Mouse (Mus musculus) neural tube, embryonic 10.5 days (tissue): Measurements from ENCODE around the gene Tmem203.

Experiments used
- DNase-seq: peaks from one replicate; pipeline ENCODE4 v3.0.0-alpha.2; 2017; ENCODE audit warnings: low spot score; ENCODE audit errors: extremely low spot score

The Tmem203 gene

DNA sequence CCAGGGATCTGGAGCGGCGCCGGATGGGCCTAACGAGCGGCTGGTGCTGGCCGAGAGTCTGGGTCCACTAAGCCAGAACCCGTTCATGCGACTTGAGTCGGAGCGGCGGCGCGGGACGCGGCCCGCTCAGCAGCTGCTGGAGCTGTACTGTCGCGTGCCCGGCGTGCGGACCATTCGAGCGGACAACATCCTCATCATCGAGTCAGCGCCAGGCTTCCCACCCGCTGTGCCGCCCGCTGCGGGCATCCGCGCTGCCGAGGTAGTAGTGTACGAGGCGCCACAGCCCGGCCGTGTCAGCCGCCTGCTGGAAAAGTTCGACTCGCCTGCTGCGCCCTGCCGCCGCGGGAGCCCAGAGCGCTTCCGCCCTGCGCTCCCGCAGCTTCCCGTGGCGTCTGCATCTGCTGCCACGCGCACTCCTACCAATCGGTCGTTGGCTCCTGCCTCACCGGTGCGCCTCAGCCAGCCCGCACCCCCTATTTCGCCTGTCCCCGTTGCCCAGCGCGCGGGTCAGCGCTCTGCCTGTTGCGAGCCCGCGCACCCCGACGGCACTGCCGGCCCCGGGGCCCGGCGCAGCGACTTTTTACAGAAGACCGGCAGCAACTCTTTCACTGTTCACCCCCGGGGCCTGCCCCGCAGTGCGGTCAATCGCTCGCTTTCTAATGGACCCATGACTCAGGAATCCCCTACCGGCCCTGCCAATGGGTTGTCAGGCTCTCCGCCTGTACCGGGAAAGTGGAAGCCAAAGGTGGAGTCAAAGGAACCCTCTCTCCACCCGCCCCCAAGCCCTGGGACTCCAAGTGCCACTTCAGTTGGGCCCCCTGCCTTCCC is 7.8 kb downstream of the Tmem203 start:
- no peak for DNase-seq

DNA sequence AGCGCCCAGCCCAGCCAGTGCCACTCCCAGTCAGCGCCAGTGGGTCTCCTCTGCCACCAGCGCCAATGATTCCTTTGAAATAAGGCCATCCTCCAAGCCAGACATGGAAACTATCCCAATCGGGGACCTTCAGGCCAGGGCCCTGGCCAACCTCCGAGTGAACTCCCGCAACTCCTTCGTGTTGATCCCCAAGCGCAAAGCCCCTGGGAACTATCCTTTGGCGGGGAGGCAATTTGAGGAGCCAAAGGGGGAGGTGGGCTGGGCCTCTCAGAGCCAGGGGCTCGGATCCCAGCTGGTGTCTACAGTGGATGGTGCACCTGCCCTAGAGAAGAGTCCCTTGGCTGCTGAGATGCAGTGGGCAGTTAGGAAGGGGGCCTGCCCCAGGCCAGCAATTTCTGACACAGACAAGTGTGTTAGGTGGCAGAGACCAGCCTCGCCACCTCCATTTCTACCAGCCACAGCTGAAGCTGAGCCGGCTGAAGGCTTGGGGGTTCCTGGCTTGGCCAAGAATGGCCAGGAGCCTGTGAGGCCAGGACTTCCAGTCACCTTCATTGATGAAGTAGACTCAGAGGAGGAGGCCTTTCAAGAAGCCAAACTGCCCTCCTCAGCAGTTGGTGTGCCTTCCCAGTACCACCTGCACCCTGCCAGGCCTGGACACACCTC is 8.5 kb downstream of the Tmem203 start:
- no peak for DNase-seq

DNA sequence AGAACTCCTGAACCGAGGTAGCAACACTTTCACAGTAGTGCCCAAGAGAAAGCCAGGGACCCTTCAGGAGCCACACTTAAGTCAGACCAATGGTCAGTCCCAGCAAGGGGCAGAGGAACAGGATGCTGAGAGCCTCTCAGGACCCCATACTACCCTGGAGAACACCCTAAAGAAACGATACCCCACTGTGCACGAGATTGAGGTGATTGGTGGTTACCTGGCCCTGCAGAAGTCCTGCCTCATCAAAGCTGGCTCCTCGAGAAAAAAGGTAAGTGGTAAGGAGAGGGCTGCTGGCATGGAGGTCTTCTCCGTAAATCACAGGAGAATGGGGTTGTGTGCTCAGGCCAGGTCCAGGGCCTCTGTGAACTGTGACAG is 9.0 kb downstream of the Tmem203 start:
- no peak for DNase-seq

DNA sequence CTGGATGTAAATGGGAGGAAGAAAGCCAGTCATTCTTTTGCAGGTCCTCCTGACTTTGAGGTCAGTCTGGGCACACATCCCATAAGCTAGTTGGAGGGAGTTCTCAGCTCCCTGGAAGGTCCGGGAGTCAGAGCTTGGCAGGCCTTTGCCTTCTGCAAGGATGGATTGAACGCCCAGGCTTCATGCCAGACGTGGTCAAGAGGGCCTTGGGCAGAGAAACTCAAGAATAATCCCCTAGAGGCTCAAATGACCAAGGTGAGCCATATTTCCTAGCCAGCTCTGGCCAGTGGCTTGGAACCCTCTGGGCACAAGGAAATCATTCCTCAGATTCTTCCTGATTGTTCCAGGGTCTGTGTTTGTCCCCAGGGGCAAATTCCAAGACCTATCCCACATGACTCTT is 9.6 kb downstream of the Tmem203 start:
- DNase-seq, result no peak

DNA sequence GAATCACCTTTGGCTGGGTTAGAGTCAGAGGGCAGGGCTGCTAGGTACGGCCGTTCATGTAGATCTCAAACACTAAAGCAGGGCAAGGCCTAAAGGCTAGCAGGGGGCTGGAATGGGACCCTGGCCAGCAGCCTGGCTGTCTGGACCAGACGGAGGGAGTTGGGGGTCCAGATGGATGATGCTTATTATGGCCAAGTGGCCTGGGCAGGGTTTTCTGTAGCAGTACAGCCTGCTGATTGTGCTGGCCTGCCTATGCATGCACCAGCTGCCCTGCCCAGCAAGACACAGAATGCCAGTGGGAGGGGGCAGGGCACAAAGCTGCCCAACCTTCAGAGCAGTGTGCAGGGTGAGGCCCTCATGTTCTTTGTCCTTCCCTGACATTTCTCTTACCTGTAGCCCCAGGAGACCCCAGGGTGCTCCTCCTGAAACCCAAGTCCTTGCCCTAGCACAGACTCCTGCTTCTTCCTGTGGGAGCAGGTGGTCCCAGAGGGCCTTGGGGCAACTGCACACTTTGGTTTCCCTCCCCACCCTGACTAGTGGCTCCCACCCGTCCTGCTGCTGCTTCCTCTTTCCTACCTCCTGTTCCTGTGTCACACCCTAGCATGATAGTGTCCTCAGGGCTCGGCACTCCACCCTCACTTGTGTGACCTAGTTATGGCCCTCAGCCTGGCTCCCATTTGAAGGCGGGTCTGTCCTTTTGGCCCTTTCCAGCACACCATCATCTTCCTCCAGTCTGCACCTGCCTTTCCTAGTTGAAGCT is 10.8 kb downstream of the Tmem203 start:
- DNase-seq, result no peak

DNA sequence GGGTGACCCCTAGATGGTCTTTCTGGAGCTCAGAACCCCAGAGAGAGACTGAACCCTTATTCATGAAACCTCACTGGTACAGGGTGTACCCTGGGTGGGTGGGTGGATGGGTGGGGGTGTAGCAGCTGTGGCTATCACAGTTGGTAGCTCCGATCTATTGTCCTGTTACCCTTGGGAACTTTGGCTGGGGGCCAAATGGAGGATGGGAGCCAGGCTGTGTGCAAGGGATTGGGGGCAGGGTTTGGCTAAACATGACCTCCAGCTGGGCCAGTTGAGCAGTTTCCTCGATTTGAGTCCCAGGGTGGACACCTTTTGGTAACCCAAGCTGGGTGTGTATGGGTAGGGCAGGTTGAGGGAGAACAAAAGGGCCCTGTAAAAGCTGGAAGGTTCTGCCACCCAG is 11.5 kb downstream of the Tmem203 start:
- DNase-seq, result no peak

DNA sequence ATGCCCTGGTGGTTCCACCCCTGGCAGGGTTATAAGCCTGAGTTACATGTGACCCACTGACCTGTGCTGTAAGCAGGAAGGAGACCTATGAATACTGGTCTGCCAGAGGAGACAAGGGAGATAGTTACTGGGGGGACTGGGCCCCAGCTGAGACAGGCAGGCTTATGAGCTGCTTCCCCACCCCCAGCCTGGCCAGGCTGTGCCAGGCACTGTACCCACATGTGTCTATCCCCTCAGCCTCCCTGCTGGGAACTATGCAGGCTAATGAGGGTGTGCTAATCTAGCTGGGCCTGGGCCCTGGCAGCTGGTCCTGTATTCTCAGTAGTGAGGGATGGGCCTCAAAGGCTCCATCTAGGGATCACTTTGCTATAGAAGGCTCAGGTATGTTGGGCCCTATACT is 12.0 kb downstream of the Tmem203 start:
- no peak for DNase-seq

DNA sequence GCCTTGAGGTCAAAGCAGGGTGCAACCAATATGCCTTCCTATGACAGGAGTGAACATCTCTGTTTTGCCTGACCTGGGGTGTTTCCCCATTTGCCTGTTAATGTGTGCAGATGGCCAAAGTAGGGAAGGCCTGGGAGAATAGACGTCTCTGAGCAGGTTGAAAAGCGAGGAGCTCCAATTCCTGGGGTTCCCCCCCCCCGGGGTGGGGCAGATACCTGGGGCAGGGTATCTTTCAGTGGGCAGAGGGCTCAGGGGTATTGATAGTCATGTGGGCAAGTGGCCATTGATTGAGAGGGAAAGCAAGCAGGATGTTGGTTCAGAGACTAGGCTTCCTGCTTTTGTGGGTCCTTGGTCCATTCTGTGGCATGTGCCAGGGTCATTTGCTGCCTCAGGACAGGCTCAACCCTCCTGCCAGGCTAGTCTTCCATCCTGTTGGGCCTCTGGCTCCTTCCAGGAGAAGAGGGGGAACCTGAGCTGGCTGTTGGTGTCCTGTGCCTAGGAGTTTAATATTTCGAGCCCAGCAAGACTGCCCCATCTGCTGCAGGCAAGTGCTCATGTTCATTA is 12.6 kb downstream of the Tmem203 start:
- no peak for DNase-seq

DNA sequence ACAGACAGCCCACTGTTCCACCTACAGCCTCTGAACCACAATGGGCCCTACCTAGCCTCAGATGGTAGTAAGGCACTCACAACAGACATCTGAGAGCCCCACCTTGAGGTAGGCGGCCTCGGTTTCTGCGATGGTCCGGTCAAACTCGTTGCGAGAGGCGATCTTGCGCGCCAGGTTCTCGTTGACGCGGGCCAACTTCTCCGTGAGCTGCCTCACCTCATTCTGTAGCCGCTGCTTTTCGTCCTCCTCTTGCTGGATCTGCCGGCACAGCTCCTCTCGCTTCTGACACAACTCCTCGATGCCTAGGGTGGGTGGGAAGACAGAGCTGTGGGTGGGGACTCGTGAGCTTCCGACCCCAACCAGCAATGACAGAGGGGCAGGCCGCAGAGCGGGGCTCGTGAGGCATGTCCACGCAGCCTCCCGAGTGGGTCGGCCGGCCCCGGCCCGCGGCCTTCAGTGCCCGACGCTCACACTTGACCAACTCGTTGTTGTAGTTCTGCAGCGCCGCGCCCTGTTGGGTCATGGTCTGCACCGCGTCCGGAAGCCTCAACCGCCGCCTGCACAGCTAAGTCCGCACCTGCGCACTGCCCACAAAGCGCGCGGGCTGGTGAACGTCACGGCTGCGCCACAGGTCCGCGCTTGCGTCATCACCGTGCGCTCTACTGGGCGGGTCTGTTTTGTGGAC is 16.7 kb downstream of the Tmem203 start, which contains the start of the genes Ssna1 and Anapc2:
Gene Ssna1 (minus strand): TSS at position 612 of the 685 bp plus-strand sequence.
Gene Anapc2 (plus strand): TSS at position 652 of the 685 bp plus-strand sequence.
- DNase-seq, result peak; percentile 99

DNA sequence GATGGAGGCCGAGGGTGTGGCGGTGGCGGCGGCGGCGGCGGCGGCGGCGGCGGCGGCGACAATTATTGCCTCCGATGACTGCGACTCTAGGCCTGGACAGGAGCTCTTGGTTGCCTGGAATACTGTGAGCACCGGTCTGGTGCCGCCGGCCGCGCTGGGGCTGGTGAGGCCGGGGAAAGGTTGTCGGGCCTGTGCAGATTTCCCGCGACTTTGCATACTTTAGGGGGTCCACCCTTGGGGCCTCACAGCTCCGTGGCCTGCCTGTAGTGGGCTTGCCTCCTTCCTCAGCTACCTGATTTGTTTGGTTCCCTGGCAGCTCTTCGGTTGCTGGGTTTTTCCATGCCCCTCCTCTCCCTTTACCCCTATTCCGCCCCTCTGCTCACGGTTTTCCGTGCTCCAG is 17.3 kb downstream of the Tmem203 start:
- no peak for DNase-seq

DNA sequence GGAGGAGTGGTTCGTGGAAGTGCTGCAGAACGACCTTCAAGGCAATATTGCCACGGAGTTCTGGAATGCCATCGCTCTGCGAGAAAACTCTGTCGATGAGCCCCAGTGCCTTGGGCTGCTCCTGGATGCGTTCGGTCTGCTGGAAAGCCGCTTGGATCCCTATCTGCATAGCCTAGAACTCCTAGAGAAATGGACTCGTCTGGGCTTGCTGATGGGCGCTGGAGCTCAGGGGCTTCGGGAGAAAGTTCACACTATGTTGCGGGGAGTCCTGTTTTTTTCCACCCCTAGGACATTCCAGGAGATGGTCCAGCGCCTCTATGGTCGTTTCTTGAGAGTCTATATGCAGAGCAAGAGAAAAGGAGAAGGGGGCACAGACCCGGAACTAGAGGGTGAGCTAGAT is 17.8 kb downstream of the Tmem203 start:
- no peak for DNase-seq

DNA sequence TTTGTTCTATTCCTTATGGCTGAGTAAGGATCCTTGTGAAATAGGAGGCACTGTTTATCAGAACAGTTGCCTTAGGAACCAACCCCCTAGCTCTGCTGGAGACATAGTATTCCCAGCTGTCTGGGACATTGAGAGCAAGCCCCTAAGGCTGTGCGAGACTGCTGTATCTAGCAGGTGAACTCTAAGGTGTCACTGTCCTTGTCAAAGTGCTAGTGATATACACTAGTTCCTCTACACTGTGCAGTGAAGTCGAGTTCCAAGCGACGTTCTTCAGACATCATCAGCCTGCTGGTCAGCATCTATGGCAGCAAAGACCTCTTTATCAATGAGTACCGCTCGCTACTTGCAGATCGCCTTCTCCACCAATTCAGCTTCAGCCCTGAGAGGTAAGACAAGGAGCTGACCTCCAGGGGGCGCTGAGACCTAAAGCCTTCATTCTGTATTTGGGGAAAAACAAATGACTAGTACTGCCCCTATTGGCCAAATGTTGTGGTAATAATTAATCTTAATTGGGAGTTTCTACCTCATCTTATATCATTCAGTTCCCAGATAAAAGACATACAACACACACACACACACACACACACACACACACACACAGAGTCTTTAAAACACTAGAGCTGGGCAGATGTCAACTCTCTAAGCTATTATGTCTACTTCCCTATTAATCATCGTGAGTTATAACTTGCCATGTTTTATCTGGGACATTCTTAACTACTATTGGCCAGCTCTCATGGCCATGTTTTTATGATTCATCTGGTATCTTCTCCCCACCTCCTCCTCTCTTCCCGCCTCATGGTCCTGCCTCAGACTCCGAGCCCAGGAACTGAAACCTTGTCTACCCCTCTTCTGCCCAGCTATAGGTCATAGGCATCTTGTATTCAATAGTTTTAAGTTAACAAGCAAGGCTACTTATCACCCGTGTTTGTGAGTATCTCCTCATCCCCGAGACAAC is 24.0 kb downstream of the Tmem203 start:
- DNase-seq, result peak; percentile 64

DNA sequence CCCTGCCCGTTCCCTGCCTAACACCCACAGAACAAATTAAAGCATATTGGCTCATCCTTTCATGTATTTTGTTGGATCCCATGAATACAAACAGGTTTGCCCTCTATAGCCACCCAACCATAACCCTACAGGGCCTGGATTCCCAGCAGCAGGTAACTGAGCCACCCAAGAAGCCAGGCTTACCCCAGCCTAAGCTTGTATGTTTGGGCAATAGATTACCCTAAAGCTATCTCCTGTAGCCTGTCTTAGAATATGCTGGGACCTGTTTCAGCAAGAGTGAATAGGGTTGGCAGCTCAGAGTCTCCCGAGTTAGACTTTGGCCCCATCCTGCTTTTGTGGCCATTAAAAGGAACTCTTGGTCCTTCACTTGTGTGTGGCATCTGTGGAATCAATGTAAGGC is 30.3 kb downstream of the Tmem203 start:
- no peak for DNase-seq

DNA sequence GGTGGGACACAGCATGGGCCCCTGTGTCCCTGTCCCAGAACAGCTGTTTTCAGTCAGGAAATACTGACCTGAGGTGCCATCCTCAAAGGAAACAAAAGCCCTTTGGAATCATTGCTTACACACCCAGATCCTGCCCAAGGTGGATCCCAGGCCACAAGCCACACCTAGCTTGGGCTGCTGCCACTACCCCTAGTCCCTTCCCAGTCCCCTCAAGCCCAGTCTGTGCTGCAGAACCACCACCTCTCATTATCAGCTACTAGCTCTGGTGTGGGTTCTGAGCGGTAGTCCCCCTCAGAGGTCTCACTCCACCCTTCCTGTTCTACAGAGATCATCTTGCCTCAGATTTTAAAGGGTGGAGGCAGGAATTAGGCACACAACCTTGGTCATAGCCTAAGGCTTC is 31.1 kb downstream of the Tmem203 start:
- DNase-seq, result no peak

DNA sequence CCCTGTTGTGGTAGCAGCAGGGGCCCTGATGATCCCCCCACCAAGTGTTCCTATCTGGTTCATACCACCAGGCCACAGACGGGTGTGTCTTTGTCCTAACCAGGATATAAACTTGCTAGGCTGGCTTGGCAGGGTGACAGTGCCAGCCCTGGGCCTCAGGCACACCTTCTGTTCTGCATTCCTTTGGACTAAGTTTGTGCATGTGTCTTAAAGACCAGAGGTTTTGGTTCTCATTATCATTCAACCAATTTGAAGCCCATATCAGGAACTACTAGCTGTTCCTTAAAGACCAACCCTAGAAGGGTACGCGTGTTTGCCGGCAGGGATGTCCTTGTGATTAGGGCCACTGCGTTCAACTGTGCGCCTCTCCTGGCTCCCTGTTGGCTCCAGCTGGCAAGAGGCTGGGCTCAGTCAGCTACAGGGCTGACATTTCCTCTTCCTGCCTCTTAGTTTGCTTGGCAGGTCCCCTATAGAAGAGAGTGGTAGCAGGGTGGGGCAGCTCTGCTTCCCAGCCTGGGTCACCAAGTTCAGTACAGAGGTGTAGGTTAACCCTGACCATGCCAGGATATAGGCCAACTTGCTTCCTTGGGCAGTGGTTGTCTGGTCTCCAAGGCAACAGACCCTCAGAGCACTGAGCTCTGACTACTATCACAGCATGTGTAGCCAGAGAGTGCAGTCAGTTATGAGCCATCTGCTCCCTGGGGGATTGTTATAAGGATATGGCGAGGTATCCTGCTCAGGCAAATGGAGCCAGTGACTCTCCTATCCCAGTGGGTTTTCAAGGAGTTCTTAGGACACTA is 31.8 kb downstream of the Tmem203 start:
- no peak for DNase-seq

DNA sequence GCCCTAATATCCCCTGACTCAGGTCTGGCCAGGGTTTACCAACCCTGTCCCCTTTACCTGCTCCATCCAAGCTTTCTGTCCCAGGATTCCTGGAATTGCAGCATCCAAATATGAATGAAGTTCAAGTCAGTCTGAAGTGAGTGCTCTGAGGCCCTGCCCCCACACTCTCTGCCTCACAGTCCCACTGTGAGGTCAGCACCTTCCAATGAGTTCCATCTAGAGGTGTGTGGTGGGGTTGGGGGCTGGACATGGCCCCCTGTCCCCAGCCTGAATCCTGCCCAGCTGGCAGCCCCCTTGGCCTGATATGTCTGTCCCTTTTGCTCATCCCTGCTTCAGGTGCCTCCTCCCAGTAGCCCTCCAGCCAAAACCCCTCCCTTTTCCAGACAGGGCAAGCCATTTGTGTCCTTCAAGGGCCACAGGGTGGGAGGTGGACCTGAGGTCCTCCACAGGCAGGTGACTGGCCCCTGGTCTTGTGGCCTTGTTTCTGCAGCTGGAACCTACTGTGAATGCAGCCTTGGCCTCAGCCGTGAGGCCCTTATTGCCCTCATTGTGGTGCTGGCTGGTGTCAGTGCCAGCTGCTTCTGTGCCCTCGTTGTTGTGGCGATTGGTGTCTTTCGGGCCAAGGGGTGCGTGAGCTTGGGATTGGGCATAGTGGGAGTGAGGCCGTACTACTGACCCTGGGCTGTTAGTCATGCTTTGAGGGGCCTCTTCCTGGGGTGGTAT is 32.8 kb downstream of the Tmem203 start, which contains the start of gene Tmem210:
Gene Tmem210 (plus strand): TSS at position 219 of the 723 bp plus-strand sequence.
- no peak for DNase-seq

DNA sequence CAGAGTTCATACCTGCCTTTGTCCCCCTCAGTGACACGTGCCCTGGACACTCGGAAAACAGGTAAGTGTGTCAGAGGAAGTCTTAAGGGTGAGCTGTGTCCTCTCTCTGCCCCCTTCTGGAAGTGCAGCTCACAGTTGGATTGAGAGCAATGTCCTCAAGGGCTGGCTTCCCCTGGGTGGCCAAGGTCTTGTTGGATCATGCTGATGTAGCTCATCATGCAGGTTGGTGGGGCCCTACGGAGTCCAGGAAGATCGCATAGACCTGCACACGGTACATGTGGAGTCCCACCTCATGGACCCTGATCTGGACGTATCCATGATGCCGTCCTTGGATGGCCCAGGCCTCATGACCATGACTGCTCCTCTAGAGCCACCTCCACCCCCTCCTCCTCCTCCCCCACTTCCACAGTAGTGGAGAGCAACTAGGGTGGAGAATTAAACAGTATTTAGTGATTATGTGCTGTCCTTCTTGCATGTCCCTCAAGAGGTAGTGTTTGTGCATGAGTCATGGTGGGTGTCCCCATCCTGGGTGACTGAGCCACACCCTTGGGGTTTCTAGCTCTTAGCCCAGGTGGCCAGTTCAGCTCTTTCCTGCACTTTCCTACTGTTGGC is 33.6 kb downstream of the Tmem203 start:
- no peak for DNase-seq

DNA sequence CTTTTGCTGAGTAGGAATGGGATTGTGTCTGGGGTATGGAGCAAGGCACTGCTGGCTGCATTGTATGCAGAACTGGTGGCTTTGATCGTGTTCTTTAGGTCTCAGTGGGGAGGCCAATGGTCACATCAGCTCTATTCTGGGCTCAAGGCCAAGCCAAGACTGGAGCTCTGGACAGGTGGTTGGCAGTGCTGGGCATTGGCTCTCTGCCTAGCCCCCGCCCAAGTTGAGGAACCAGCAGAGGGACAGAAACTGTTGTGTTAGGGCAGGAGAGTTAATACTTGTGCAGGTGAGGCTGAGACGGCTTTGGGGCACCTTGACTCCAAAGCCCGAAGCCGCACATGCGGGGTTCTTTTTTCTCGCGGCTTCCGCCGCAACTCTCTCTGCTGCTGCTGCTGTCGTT is 34.4 kb downstream of the Tmem203 start, which contains the start of gene Lrrc26:
Gene Lrrc26 (plus strand): TSS at position 265 of the 400 bp plus-strand sequence.
- DNase-seq, result no peak
